Mouse (Mus musculus): Measurements from ENCODE around the gene Unc13a. TPM values are rescaled to one million over a fixed set of nuclear protein-coding genes. Genes with fewer than 3 reads are reported as not detected.

Gene Unc13a
- polyA plus RNA-seq, 1 experiment from 2014 or later, result 17.1 TPM

DNA sequence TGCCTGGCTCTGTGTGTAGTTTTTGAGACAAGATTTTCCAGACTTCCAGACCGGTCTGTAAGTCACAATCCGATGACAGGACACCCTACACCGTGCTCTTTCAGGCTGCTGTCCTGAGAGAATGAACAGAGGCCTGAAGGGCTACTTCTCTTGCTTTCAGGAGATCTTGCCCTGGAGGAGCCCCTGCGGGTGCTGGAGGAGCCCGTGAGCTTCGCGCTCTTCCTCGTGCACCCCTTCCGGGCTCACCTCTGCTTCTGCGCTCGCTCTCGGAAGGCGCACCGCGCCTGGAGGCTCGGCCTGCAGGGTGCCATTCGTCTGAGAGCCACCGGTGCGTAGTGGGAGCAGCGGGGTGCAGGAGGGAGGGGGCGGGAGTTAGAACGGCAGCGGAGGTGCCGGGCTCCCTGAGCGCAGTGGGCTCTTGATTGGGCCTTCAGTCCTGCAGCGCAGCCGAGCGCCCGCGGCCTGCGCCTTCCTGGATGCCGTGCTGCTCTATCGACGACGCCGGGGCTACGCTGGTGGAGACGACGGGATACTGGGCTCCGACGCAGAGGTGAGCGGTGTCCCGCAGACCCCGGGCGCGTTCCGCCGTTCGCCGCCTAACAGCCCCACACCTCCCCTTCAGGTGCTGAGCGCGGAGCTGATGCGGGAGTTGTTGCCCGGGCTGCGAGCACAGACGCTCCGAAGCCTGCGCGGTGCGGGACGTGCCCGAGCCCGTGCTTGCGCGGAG, 69.5 kb downstream of the Unc13a start:
- H3K4me2 ChIP-seq (replicated peaks), result peak overlapping the region; percentile 52
- H3K4me3 ChIP-seq (replicated peaks), result peak overlapping the region; percentile 35
- peaks cover 12% of the 10 kb centered on the region for H3K36me3 ChIP-seq
- no peaks in the 10 kb centered on the region for H3K9me3 ChIP-seq
- H3K9ac ChIP-seq (replicated peaks), result peak overlapping the region; percentile 57
- no peak overlapping the region for H3K27ac ChIP-seq
- peaks cover 54% of the 10 kb centered on the region for H3K27me3 ChIP-seq
- peak; percentile 55 for ATAC-seq
- 3% methylated on average over 63 of the region's 65 CpGs for WGBS
- peaks cover 18% of the 10 kb centered on the region for H3K4me1 ChIP-seq (replicated peaks)

- no peak for ATAC-seq
- WGBS, result 92% methylated on average over 5 of the region's 5 CpGs
- Histone ChIP-seq H3K36me3 (peaks cover 20% of the 10 kb centered on the region), H3K9me3 (no peaks in the 10 kb centered on the region), H3K9ac (replicated peaks) (no peak overlapping the region), H3K4me2 (replicated peaks) (no peak overlapping the region), H3K27me3 (peaks cover 44% of the 10 kb centered on the region), H3K4me1 (replicated peaks) (peaks cover 32% of the 10 kb centered on the region), H3K27ac (no peak overlapping the region), H3K4me3 (replicated peaks) (no peak overlapping the region)
Measured at GRCm38 (mm10) chr8:71598841-71599240, 72.7 kb downstream of the Unc13a start.

DNA sequence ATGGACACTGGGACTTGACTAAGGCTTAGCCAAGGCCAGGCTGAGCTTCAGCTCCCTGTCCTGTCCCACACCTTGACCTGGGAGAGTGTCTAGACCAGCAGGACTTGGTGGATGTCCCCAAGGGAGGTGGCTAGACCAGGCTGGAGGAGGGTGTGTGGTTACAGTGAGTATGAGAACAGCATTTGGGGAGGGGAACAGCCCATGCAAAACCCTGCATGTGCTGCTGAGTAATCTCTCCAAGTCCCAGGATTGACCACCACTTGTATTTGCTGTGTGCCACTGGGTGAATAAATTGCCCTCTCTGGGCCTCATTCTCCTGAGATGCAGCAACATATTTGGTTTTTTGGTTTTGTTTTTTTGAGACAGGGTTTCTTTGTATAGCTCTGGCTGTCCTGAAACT, 73.2 kb downstream of the Unc13a start:
- ATAC-seq, result no peak

GRCm38 (mm10) chr8:71597451-71597850, 74.1 kb downstream of the Unc13a start, which contains the start of gene Fam129c:
TSS of gene Fam129c (plus strand) at chr8:71597648.
- 83% methylated on average over 3 of the region's 3 CpGs for WGBS
- Histone ChIP-seq H3K27me3 (peaks cover 30% of the 10 kb centered on the region), H3K27ac (no peak within 1 kb of the TSS), H3K4me1 (replicated peaks) (peaks cover 34% of the 10 kb centered on the region), H3K4me2 (replicated peaks) (no peak within 1 kb of the TSS), H3K36me3 (peaks cover 20% of the 10 kb centered on the region), H3K4me3 (replicated peaks) (no peak within 1 kb of the TSS), H3K9me3 (no peaks in the 10 kb centered on the region), H3K9ac (replicated peaks) (no peak within 1 kb of the TSS)
- ATAC-seq, result no peak

More for the DNA sequence above, 73.2 kb downstream of the Unc13a start:
- H3K27ac ChIP-seq, result no peak overlapping the region
- no peak overlapping the region for H3K9ac ChIP-seq (replicated peaks)
- H3K9me3 ChIP-seq, result no peaks in the 10 kb centered on the region
- H3K27me3 ChIP-seq, result peaks cover 39% of the 10 kb centered on the region
- H3K4me2 ChIP-seq (replicated peaks), result no peak overlapping the region
- H3K4me3 ChIP-seq (replicated peaks), result no peak overlapping the region
- peaks cover 34% of the 10 kb centered on the region for H3K4me1 ChIP-seq (replicated peaks)
- peaks cover 20% of the 10 kb centered on the region for H3K36me3 ChIP-seq

DNA sequence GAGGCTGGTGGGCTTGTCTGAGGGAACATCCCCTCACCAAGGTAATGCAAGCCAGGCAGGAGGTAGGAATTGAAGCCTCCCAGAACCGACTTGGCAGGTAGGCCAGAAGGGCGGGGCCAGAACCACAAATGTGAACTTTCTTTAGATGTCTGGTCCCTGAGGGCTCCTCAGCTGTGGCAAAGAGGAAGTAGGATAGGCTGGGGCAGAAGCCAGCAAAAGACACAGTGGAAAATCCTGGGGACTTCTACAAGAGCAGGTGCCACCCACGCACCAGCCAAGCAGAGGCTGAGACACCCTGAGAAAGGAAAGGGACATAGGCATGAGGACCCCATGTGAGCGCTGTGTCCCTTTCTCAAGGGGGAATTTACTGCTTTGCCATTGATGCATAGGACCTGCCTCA, 74.8 kb downstream of the Unc13a start:
- H3K4me2 ChIP-seq (replicated peaks), result no peak overlapping the region
- H3K36me3 ChIP-seq, result peaks cover 20% of the 10 kb centered on the region
- no peak overlapping the region for H3K4me3 ChIP-seq (replicated peaks)
- 84% methylated on average over 4 of the region's 4 CpGs for WGBS
- ATAC-seq, result no peak
- no peak overlapping the region for H3K9ac ChIP-seq (replicated peaks)
- no peak overlapping the region for H3K27ac ChIP-seq
- peaks cover 24% of the 10 kb centered on the region for H3K27me3 ChIP-seq
- no peaks in the 10 kb centered on the region for H3K9me3 ChIP-seq
- peaks cover 28% of the 10 kb centered on the region for H3K4me1 ChIP-seq (replicated peaks)

GRCm38 (mm10) chr8:71596384-71596783, 75.2 kb downstream of the Unc13a start:
- Histone ChIP-seq H3K4me1 (replicated peaks) (peaks cover 29% of the 10 kb centered on the region), H3K27ac (no peak overlapping the region), H3K4me2 (replicated peaks) (0 out of 2 replicates have a peak overlapping the region, but pooled peaks have one; percentile 25), H3K4me3 (replicated peaks) (no peak overlapping the region), H3K9ac (replicated peaks) (no peak overlapping the region), H3K27me3 (peaks cover 19% of the 10 kb centered on the region), H3K9me3 (no peaks in the 10 kb centered on the region), H3K36me3 (peaks cover 20% of the 10 kb centered on the region)
- no peak for ATAC-seq
- WGBS, result 65% methylated on average over 6 of the region's 6 CpGs

DNA sequence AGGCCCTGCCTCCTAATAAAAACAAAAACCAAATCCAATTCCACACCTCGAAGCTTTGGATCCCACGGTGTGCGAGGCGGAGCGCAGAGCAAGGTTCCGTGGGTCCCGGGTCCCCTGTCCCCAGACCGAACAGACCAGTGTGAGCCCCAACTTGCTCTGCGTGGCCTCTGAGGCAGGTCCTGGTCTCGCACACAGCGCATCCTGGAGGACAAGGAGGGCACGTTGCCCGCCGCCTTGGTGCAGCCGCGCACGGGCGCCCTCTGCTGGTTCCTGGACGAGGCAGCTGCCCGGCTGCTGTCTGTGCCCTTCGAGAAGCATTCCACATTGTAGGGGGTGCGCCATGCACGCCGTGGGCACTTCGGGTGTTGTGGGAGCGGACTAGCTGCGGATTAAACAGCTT, 75.7 kb downstream of the Unc13a start:
- no peak overlapping the region for H3K4me3 ChIP-seq (replicated peaks)
- H3K36me3 ChIP-seq, result peaks cover 20% of the 10 kb centered on the region
- ATAC-seq, result peak; percentile 31
- H3K4me1 ChIP-seq (replicated peaks), result peaks cover 34% of the 10 kb centered on the region
- H3K9ac ChIP-seq (replicated peaks), result no peak overlapping the region; the same call in 1 of the 2 replicates
- H3K9me3 ChIP-seq, result no peaks in the 10 kb centered on the region
- peak overlapping the region; percentile 25; the same call in 1 of the 2 replicates for H3K4me2 ChIP-seq (replicated peaks)
- 3% methylated on average over 27 of the region's 27 CpGs for WGBS
- H3K27ac ChIP-seq, result 0 out of 2 replicates have a peak overlapping the region, but pooled peaks have one; percentile 20
- H3K27me3 ChIP-seq, result peaks cover 14% of the 10 kb centered on the region

DNA sequence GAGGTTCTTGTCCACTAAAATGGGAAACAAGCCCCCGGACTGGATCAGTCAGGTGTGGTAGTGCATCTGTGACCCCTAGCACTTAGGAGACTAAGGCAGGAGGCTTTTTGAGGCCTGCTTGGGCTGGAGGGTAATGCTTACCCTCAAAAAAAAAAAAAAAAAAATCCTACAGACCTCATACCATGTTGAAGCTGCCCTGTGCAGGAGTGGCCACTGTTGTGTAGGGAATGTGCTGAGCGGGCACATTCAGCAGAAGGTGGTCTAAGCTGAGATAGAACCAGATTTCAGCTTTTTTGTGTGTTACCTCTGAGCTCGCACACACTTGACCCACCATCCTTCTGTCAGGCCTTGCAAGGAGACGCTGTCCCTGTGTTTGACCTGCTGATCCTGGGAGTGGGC, 77.2 kb downstream of the Unc13a start:
- peaks cover 41% of the 10 kb centered on the region for H3K4me1 ChIP-seq (replicated peaks)
- H3K27me3 ChIP-seq, result no peaks in the 10 kb centered on the region; the same call in 1 of the 2 replicates
- no peak for ATAC-seq
- H3K9me3 ChIP-seq, result no peaks in the 10 kb centered on the region
- no peak overlapping the region for H3K9ac ChIP-seq (replicated peaks)
- no peak overlapping the region for H3K27ac ChIP-seq
- no peak overlapping the region for H3K4me2 ChIP-seq (replicated peaks)
- 0 out of 2 replicates have a peak, but pooled peaks cover 11% of the 10 kb centered on the region for H3K36me3 ChIP-seq
- no peak overlapping the region for H3K4me3 ChIP-seq (replicated peaks)
- 91% methylated on average over 4 of the region's 4 CpGs for WGBS

- H3K4me2 ChIP-seq (replicated peaks), result peak overlapping the region; percentile 94
- 97% methylated on average over 8 of the region's 8 CpGs for WGBS
- peaks cover 41% of the 10 kb centered on the region for H3K4me1 ChIP-seq (replicated peaks)
- no peaks in the 10 kb centered on the region for H3K27me3 ChIP-seq
- H3K4me3 ChIP-seq (replicated peaks), result peak overlapping the region; percentile 75; the same call in 1 of the 2 replicates
- no peak for ATAC-seq
- H3K9me3 ChIP-seq, result no peaks in the 10 kb centered on the region
- no peak overlapping the region for H3K27ac ChIP-seq
- 0 out of 2 replicates have a peak, but pooled peaks cover 8% of the 10 kb centered on the region for H3K36me3 ChIP-seq
- peak overlapping the region; percentile 96; the same call in 1 of the 2 replicates for H3K9ac ChIP-seq (replicated peaks)
Measured at GRCm38 (mm10) chr8:71593556-71594323, 77.8 kb downstream of the Unc13a start.

DNA sequence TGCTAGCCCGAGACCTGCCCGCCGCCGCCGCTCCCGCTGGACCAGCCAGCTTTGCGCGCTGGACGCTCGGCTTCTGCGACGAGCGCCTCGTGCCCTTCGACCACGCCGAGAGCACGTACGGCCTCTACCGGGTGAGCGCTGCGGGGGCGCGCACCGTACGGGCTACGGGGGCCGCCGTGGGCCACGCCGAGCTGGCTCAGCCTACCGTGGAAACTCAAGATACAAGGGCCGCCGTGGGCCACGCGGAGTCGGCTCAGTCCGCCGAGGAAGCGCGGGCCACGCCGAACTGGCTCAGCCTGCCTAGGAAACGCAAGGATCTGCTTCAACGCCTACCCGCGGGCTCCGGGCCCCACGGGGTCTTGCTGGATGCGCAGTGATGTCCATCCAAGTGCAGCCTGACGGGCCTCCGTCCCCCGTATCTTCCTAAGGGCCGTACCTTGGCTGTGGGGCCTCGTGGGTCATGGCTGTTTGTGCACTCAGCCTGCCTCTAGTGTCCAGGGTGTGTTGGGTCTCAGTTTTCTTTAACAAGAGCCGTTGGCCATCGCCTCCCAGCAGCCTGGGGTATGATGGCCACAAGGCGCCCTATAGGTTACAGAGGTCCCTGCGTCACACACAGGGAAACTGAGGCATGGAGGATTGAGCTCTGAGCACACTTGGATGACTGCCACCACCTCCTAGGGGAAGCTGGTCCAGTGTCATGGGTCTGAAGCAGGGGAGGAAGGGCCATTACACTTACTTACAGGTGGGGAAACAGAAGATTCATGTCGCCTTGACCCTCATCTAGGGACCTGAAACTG, 79.0 kb downstream of the Unc13a start:
- H3K36me3 ChIP-seq, result 0 out of 2 replicates have a peak, but pooled peaks cover 13% of the 10 kb centered on the region
- H3K9me3 ChIP-seq, result no peaks in the 10 kb centered on the region
- WGBS, result 3% methylated on average over 60 of the region's 60 CpGs
- H3K4me1 ChIP-seq (replicated peaks), result peaks cover 41% of the 10 kb centered on the region
- peak overlapping the region; percentile 75 for H3K4me3 ChIP-seq (replicated peaks)
- peak overlapping the region; percentile 94 for H3K4me2 ChIP-seq (replicated peaks)
- H3K9ac ChIP-seq (replicated peaks), result peak overlapping the region; percentile 96
- H3K27me3 ChIP-seq, result no peaks in the 10 kb centered on the region
- H3K27ac ChIP-seq, result peak overlapping the region; percentile 98
- peak; percentile 80 for ATAC-seq

DNA sequence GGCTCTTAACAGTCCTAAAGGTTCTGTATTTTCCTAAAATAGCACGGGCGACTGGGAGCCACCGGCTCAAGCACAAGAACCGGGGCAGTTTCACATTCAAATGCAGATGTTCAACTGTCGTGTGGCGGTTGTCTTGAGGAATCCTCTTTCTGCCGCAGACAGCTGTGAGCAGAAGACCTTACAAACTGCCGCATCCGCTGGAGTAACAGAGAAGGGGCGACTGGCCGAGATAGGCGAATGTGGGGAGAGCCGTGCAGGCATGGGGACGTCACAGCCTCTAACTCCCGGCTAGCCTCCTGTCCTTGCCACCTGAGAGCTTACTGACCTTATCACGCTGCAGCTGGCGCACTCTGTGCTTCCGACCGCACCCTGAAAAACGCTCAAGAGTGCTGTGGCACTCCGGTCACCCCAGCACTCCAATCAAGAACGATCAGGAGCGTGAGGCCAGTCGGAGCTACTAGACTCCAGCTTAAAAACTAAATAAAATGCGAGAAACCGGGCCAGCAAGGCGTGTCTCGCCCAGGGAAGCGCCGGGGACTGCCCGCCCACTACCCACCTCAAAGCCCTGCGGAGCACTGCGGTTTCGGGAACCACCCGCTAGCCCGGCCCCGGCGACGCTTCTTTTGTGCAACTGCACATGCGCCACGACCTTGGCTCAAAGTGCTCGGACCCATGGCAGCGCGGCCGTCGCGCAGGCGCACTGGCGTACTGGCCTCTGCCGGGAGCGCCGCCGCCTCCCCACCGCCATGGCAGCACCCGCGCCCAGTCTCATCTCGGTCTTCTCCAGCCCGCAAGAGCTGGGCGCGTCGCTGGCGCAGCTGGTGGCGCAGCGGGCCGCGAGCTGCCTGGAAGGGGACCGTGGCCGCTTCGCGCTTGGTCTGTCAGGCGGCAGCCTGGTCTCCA, 79.8 kb downstream of the Unc13a start, which contains the start of gene Pgls:
Gene Pgls, plus strand, starts transcription at position 706 of the 903 bp plus-strand sequence.
- no peaks in the 10 kb centered on the region for H3K9me3 ChIP-seq
- H3K4me2 ChIP-seq (replicated peaks), result peak within 1 kb of the TSS; percentile 94
- peak within 1 kb of the TSS; percentile 96 for H3K9ac ChIP-seq (replicated peaks)
- no peaks in the 10 kb centered on the region for H3K27me3 ChIP-seq
- under 1% methylated on average over 66 of the region's 71 CpGs for WGBS
- H3K4me3 ChIP-seq (replicated peaks), result peak within 1 kb of the TSS; percentile 75
- H3K27ac ChIP-seq, result peak within 1 kb of the TSS; percentile 98
- ATAC-seq, result peak; percentile 90
- peaks cover 17% of the 10 kb centered on the region for H3K36me3 ChIP-seq
- peaks cover 41% of the 10 kb centered on the region for H3K4me1 ChIP-seq (replicated peaks)

Measured in midbrain, embryonic 13.5 days (tissue).